Mouse (Mus musculus): Measurements from ENCODE around the gene Fam198a. TPM values are rescaled to one million over a fixed set of nuclear protein-coding genes. Genes with fewer than 3 reads are reported as not detected.
"Not testable (repeated sequence)": the region's sequence is repeated elsewhere in the genome, so short reads cannot be mapped to it uniquely, and the experiment has no call there.

Gene Fam198a
- total RNA-seq, 2 experiments from 2014 or later: 0.17 to 0.25 TPM

- ATAC-seq (replicated peaks; ENCODE audit: poor library complexity): 0 out of 2 replicates have a peak, but pooled peaks have one; percentile 35
Measured at GRCm38 (mm10) chr9:122018782-122019395, 68.1 kb downstream of the Fam198a start.

- ATAC-seq (replicated peaks; ENCODE audit: poor library complexity): no peak
Measured at GRCm38 (mm10) chr9:122020321-122020720, 69.5 kb downstream of the Fam198a start.

- not testable (repeated sequence) for ATAC-seq (replicated peaks; ENCODE audit: poor library complexity)
Measured at GRCm38 (mm10) chr9:122021171-122021570, 70.4 kb downstream of the Fam198a start.

GRCm38 (mm10) chr9:122021581-122021980, 70.8 kb downstream of the Fam198a start:
- no peak for ATAC-seq (replicated peaks; ENCODE audit: poor library complexity)

GRCm38 (mm10) chr9:122022776-122023175, 72.0 kb downstream of the Fam198a start:
- no peak for ATAC-seq (replicated peaks; ENCODE audit: poor library complexity)

- no peak for ATAC-seq (replicated peaks; ENCODE audit: poor library complexity)
Measured at GRCm38 (mm10) chr9:122023873-122024272, 73.1 kb downstream of the Fam198a start.

GRCm38 (mm10) chr9:122024419-122024818, 73.6 kb downstream of the Fam198a start:
- no peak for ATAC-seq (replicated peaks; ENCODE audit: poor library complexity)

- no peak for ATAC-seq (replicated peaks; ENCODE audit: poor library complexity)
Measured at GRCm38 (mm10) chr9:122025855-122026590, 75.2 kb downstream of the Fam198a start.

- no peak for ATAC-seq (replicated peaks; ENCODE audit: poor library complexity)
Measured at GRCm38 (mm10) chr9:122027081-122027913, 76.5 kb downstream of the Fam198a start.

GRCm38 (mm10) chr9:122027914-122028745, 77.3 kb downstream of the Fam198a start:
- ATAC-seq (replicated peaks; ENCODE audit: poor library complexity): no peak

GRCm38 (mm10) chr9:122029765-122030164, 79.0 kb downstream of the Fam198a start:
- ATAC-seq (replicated peaks; ENCODE audit: poor library complexity): no peak

Other genes with a start within 250 kb of the Fam198a start
- gene Sec22c, start 245.5 kb upstream of the Fam198a start, total RNA-seq (2015): 11.1 and 11.5 TPM in 2 replicates
- 6.6 and 12.0 TPM in 2 replicates for gene Sec22c, start 245.5 kb upstream of the Fam198a start, total RNA-seq (2017)
- gene Ss18l2, start 240.7 kb upstream of the Fam198a start, total RNA-seq (2015): 43.7 and 71.4 TPM in 2 replicates
- 39.8 and 59.3 TPM in 2 replicates for gene Ss18l2, start 240.7 kb upstream of the Fam198a start, total RNA-seq (2017)
- 92.4 and 140 TPM in 2 replicates for gene Nktr, start 231.8 kb upstream of the Fam198a start, total RNA-seq (2015)
- gene Nktr, start 231.8 kb upstream of the Fam198a start, total RNA-seq (2017): 100.0 and 142 TPM in 2 replicates
- gene Zfp651, start 191.7 kb upstream of the Fam198a start, total RNA-seq (2015): 0.05 and 0.62 TPM in 2 replicates
- gene Zfp651, start 191.7 kb upstream of the Fam198a start, total RNA-seq (2017): 0.24 TPM in 1 of 2 replicates, not detected in the other
- gene Klhl40, start 173.4 kb upstream of the Fam198a start, total RNA-seq (2015): not detected in 2 replicates
- 0.17 TPM in 1 of 2 replicates, not detected in the other for gene Klhl40, start 173.4 kb upstream of the Fam198a start, total RNA-seq (2017)
- gene Hhatl, start 158.5 kb upstream of the Fam198a start, total RNA-seq (2015): not detected in 2 replicates
- not detected in 2 replicates for gene Hhatl, start 158.5 kb upstream of the Fam198a start, total RNA-seq (2017)
- 0.42 TPM in 1 of 2 replicates, not detected in the other for gene Ccdc13, start 111.5 kb upstream of the Fam198a start, total RNA-seq (2015)
- not detected in 2 replicates for gene Ccdc13, start 111.5 kb upstream of the Fam198a start, total RNA-seq (2017)
- 89.9 and 101 TPM in 2 replicates for gene Higd1a, start 92.6 kb upstream of the Fam198a start, total RNA-seq (2015)
- gene Higd1a, start 92.6 kb upstream of the Fam198a start, total RNA-seq (2017): 14.1 and 21.7 TPM in 2 replicates
- not detected in 2 replicates for gene Ackr2, start 52.6 kb upstream of the Fam198a start, total RNA-seq (2015)
- gene Ackr2, start 52.6 kb upstream of the Fam198a start, total RNA-seq (2017): not detected in 2 replicates
- not detected in 2 replicates for gene Cyp8b1, start 34.7 kb upstream of the Fam198a start, total RNA-seq (2015)
- not detected in 2 replicates for gene Cyp8b1, start 34.7 kb upstream of the Fam198a start, total RNA-seq (2017)
- gene Pomgnt2, start 46.1 kb downstream of the Fam198a start, total RNA-seq (2015): 3.2 and 4.6 TPM in 2 replicates
- 4.9 and 6.7 TPM in 2 replicates for gene Pomgnt2, start 46.1 kb downstream of the Fam198a start, total RNA-seq (2017)
- gene Snrk, start 166.3 kb downstream of the Fam198a start, total RNA-seq (2015): 16.5 and 19.7 TPM in 2 replicates
- 19.7 and 22.9 TPM in 2 replicates for gene Snrk, start 166.3 kb downstream of the Fam198a start, total RNA-seq (2017)